Mouse (Mus musculus): ENCODE data around the gene Parp3.

Gene Parp3

GRCm38 (mm10) chr9:106474456-106474855 is 2.3 kb downstream of the Parp3 start:
- peak in 1 of 2 experiments; percentile 69 for DNase-seq

GRCm38 (mm10) chr9:106473753-106474105 is 3.0 kb downstream of the Parp3 start:
- no peak for DNase-seq

- DNase-seq: peak; percentile 61 to 64
These were observed 3.5 kb downstream of the Parp3 start for GRCm38 (mm10) chr9:106473081-106473752.

GRCm38 (mm10) chr9:106472321-106472720 is 4.4 kb downstream of the Parp3 start:
- peak in 1 of 2 experiments; percentile 13 for DNase-seq

GRCm38 (mm10) chr9:106471892-106472291 is 4.9 kb downstream of the Parp3 start:
- peak; percentile 65 to 67 for DNase-seq

GRCm38 (mm10) chr9:106470991-106471750 is 5.6 kb downstream of the Parp3 start:
- DNase-seq: peak in 1 of 2 experiments; percentile 19

GRCm38 (mm10) chr9:106469776-106470175 is 7.0 kb downstream of the Parp3 start:
- DNase-seq: no peak

- no peak for DNase-seq
These were observed 7.4 kb downstream of the Parp3 start for GRCm38 (mm10) chr9:106469317-106469716.

- DNase-seq: no peak
These were observed 9.0 kb downstream of the Parp3 start for GRCm38 (mm10) chr9:106467746-106468145.

- no peak for DNase-seq
These were observed 10.0 kb downstream of the Parp3 start for GRCm38 (mm10) chr9:106466721-106467120.

- no peak for DNase-seq
These were observed 11.1 kb downstream of the Parp3 start, which contains the start of gene Gpr62 for GRCm38 (mm10) chr9:106465571-106466200. Gpr62 (minus strand) TSS chr9:106465938.

- DNase-seq: no peak
These were observed 11.8 kb downstream of the Parp3 start for GRCm38 (mm10) chr9:106464751-106465541.

GRCm38 (mm10) chr9:106463122-106464063 is 13.4 kb downstream of the Parp3 start:
- DNase-seq: no peak

- DNase-seq: no peak
These were observed 14.3 kb downstream of the Parp3 start for GRCm38 (mm10) chr9:106462430-106462800.

- DNase-seq: no peak
These were observed 14.9 kb downstream of the Parp3 start for GRCm38 (mm10) chr9:106461641-106462429.

GRCm38 (mm10) chr9:106461026-106461415 is 15.7 kb downstream of the Parp3 start:
- DNase-seq: no peak

- no peak for DNase-seq
These were observed 16.2 kb downstream of the Parp3 start for GRCm38 (mm10) chr9:106460401-106461025.

- no peak for DNase-seq
These were observed 16.8 kb downstream of the Parp3 start for GRCm38 (mm10) chr9:106459946-106460345.

- no peak for DNase-seq
These were observed 18.8 kb downstream of the Parp3 start for GRCm38 (mm10) chr9:106457920-106458319.

- DNase-seq: no peak
These were observed 19.6 kb downstream of the Parp3 start for GRCm38 (mm10) chr9:106457163-106457559.

All from kidney, adult 8-10 months (tissue).